Mouse (Mus musculus): ENCODE measurements around the gene Laptm4a.

DNA sequence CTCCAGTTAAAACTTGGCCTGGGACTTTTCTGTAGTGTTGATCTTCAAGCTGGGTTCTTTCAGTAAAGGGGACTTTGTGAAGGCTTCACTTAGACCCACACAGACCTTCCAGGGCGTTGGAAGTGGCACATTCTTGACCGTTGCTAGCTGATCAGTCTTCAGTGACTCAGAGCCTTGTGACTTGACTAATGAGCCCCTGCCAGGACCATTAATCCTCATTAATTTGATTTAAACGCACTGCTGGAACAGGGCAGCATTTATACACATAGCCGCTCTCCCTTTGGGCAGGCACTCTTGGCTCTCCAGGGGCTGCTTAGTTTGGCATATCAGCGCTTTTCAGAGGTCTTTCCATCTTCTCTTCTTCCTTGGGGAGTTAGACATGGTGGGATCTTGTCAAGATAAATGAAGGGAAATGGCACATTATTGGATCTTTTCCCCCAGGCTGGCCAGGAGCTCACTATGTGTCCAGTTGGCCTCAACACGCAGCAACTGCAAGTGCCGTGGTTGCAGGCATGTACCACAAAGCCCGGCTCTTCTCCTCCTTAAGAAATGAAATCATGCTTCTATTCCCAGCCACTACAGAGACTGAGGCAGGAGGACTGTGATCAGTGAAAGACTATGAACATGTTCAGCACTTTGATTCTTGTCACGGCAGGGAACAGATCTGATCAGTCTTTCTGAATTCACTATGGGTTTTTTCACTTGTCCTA is 40.3 kb downstream of the Laptm4a start:
- TF ChIP-seq CTCF (IDR thresholded peaks at IDR 0.05; ENCODE audit: insufficient read depth, low read length) (no peak), POLR2A (IDR thresholded peaks at IDR 0.05; ENCODE audit: borderline replicate concordance, extremely low read depth, low read depth, low read length) (no peak)

Measured in lung, adult 2 months (tissue).